Mouse (Mus musculus) forebrain, embryonic 13.5 days (tissue): ENCODE data around the gene Tcp10b. TPM values are rescaled to one million over a fixed set of nuclear protein-coding genes. Genes with fewer than 3 reads are reported as not detected.
"Not testable (repeated sequence)": the region's sequence is repeated elsewhere in the genome, so short reads cannot be mapped to it uniquely, and the experiment has no call there.

Source experiments
- ATAC-seq: fragments of 200-750 bp; cut with Nextera tagmentation; 2 replicates; pipeline ENCODE4 v1.8.0; 2017
- H3K27ac ChIP-seq: fragments of 300-500 bp; sonication (generic); 2 replicates; pipeline ENCODE4 v1.5.1; 2015; ENCODE audit warnings: inconsistent platforms, mild to moderate bottlenecking, moderate library complexity
- H3K27me3 ChIP-seq: fragments of 300-500 bp; sonication (generic); 2 replicates; pipeline ENCODE4 v1.6.1; 2015; ENCODE audit warnings: mild to moderate bottlenecking, inconsistent platforms
- H3K36me3 ChIP-seq: fragments of 300-500 bp; sonication (generic); 2 replicates; pipeline ENCODE4 v1.6.1; 2015; ENCODE audit warnings: mild to moderate bottlenecking, inconsistent platforms; ENCODE audit not compliant: poor library complexity, severe bottlenecking
- H3K4me1 ChIP-seq: fragments of 300-500 bp; sonication (generic); 2 replicates; pipeline ENCODE4 v1.6.1; 2015; ENCODE audit warnings: inconsistent platforms
- H3K4me2 ChIP-seq: fragments of 300-500 bp; sonication (generic); 2 replicates; pipeline ENCODE4 v1.6.1; 2015; ENCODE audit warnings: inconsistent platforms, mild to moderate bottlenecking, moderate library complexity
- H3K4me3 ChIP-seq: fragments of 300-500 bp; sonication (generic); 2 replicates; pipeline ENCODE4 v1.5.1; 2015; ENCODE audit warnings: mild to moderate bottlenecking, inconsistent platforms
- H3K9ac ChIP-seq: fragments of 300-500 bp; sonication (generic); 2 replicates; pipeline ENCODE4 v1.6.1; 2015; ENCODE audit warnings: mild to moderate bottlenecking, inconsistent platforms
- H3K9me3 ChIP-seq: fragments of 300-500 bp; sonication (generic); replicated peaks from 2 replicates; pipeline ENCODE4 v1.6.1; 2016; ENCODE audit warnings: inconsistent platforms
- WGBS: fragments of 180-500 bp; shearing (Covaris S2); methylation state at CpG from one replicate; pipeline ENCODE4 v1.1.7; 2015; 5-methylcytosine and 5-hydroxymethylcytosine counted together
- polyA plus RNA-seq: library from polyadenylated mRNA; unstranded; fragments of >200 nt; fragmentation: Nextera tagmentation; extraction: Ambion mirVana; gene quantifications from 2 replicates; pipeline ENCODE4 v1.2.1, GENCODE M21; 2015

The Tcp10b gene
- polyA plus RNA-seq, 1 experiment from 2014 or later, result not detected

DNA sequence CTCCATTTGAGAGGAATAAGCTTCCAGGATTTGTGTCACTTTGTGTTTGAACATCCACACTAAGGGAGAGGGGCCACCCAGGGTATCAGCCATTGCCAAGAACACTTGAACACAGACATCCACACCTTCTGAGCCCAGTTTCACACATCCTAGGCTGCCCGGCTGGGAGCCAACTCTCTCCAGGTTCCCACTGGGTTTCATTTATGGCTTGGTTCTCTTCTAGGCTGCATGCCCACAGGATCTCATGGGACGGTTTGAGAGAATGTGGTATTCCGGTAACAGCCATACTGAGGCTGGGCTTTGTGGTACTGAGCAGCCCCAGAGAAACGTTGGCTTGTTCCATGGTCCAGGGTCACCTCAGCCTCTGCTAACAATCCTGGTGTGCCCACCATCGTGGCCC, 45.7 kb downstream of the Tcp10b start:
- 90% methylated on average over 5 of the region's 5 CpGs for WGBS
- H3K9ac ChIP-seq, H3K4me3 ChIP-seq, H3K4me2 ChIP-seq, H3K27me3 ChIP-seq, H3K4me1 ChIP-seq, H3K27ac ChIP-seq, H3K9me3 ChIP-seq, H3K36me3 ChIP-seq: not testable (repeated sequence)
- peak; percentile 55; the same call in 1 of the 2 replicates for ATAC-seq

DNA sequence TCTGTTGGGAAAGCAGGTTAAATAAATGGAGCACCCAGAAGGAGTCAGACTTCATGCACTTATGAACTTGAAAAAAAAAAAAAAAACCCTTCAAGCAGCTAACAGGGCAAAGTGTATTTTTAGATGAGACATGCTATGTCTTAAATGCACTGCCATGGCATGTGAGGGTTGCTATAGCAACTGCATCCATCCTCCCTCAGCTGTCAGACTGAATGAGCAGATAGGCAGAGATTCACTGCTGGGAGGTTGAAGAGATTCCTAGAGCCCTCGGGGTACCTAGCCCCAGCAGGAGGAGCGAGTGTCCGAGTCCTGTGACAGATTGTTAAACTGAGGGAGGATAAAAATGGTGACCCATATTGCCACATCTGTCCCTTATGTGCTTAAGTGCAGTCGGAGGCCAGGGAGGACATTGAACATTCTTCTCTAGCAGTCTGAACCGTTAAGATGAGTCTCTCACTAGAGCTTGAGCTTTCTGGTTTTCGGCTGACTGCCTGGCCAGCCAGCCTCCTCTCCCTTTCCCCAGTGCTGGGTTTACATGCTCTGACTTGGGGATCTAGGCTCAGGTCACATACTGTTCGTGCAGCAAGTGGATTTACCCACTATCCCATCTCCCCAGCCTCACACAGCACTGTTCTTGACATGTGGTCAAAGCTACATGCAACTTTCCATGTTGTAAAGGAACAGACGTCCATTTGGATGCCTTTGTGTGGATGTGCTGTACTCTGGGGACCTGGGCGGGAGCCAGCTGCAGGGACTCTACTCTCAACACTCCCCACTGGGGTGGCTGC, 51.8 kb downstream of the Tcp10b start:
- peak; percentile 90 for ATAC-seq
- 57% methylated on average over 3 of the region's 9 CpGs for WGBS
- H3K4me3 ChIP-seq, H3K4me1 ChIP-seq, H3K9me3 ChIP-seq, H3K27ac ChIP-seq, H3K9ac ChIP-seq, H3K36me3 ChIP-seq, H3K27me3 ChIP-seq, H3K4me2 ChIP-seq: not testable (repeated sequence)

DNA sequence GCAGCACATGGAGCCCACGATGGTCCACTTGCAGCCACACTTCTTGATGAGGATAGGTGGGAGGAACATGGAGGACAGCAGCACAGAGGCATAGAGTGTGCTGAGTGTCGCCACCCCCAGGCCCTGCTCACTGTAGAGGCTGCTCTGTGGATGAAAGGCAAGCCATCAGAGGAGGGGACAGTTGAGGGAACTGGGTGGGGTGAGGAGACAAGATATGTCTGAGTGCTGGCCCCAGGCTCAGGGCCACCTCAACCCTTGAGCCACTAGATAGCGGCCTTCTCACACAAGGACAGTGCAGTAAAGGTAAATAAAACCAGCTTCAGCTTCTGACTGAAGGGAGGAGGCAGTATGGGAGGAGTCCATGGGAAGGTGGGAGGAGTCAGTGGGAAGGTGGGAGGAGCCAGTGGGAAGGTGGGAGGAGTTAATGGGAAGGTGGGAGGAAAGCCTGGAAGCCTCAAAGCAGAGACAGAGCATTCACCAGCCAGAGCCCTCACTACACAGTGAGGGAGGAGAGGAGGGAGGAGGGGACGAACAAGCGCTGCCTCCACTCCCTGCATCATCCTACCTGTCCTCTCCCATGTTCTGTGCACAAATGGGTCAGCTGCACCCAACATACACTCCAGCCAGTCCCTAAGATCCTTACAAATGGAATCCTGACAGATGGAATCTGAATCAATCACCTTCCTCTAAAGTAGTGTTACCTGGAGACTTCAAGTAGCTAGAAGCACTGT, 62.6 kb downstream of the Tcp10b start:
- ATAC-seq, H3K27me3 ChIP-seq, H3K27ac ChIP-seq, H3K9me3 ChIP-seq, H3K4me3 ChIP-seq, H3K9ac ChIP-seq, H3K4me1 ChIP-seq, H3K4me2 ChIP-seq, H3K36me3 ChIP-seq: not testable (repeated sequence)
- 88% methylated on average over 2 of the region's 5 CpGs for whole genome bisulfite sequencing

DNA sequence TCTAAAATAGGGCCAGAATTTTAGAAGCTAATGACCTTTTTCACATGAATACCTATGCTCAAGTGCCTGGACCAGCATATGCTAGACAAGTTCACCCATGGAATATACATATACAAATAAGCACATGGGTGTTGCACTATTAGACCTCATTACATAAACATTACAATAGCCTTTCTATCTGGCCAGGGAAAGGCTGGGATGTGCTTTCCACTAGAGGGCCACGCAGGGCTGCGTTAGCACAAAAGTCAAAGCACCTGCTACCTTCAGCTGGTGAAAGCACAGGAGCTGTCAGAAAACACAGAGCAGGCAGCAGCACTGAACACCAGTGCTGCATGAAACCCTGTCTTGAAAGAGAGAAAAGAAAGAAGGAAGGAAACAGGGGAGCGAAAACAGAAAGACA, 63.3 kb downstream of the Tcp10b start:
- not testable (repeated sequence) for H3K9ac ChIP-seq, H3K9me3 ChIP-seq, ATAC-seq, H3K27me3 ChIP-seq, H3K4me3 ChIP-seq, H3K27ac ChIP-seq, H3K36me3 ChIP-seq, H3K4me1 ChIP-seq, H3K4me2 ChIP-seq
- WGBS, result 35% methylated on average over 2 of the region's 3 CpGs

DNA sequence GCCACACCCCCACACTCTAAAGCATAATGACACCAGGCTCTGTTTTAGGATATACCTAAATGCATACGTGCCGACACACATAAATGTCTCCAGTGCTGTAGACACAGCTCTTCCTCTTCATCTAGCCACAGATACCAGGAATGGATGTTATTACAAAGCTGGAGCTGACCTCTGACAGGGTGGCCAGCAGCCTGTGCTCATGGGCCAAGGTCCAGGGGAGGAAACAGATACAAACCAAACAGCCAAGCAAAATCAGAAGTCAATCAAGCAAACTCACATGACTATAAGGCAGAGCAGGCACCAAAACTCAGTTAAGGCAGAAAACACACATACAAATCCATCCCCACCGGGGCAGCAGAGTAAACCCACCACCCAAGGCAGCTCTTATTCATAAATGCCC, 68.4 kb downstream of the Tcp10b start:
- not testable (repeated sequence) for H3K27me3 ChIP-seq, H3K27ac ChIP-seq, H3K4me2 ChIP-seq, ATAC-seq, H3K9ac ChIP-seq, H3K36me3 ChIP-seq, H3K9me3 ChIP-seq, H3K4me1 ChIP-seq, H3K4me3 ChIP-seq
- no CpG with 5 or more reads among the region's 3 CpGs for WGBS

DNA sequence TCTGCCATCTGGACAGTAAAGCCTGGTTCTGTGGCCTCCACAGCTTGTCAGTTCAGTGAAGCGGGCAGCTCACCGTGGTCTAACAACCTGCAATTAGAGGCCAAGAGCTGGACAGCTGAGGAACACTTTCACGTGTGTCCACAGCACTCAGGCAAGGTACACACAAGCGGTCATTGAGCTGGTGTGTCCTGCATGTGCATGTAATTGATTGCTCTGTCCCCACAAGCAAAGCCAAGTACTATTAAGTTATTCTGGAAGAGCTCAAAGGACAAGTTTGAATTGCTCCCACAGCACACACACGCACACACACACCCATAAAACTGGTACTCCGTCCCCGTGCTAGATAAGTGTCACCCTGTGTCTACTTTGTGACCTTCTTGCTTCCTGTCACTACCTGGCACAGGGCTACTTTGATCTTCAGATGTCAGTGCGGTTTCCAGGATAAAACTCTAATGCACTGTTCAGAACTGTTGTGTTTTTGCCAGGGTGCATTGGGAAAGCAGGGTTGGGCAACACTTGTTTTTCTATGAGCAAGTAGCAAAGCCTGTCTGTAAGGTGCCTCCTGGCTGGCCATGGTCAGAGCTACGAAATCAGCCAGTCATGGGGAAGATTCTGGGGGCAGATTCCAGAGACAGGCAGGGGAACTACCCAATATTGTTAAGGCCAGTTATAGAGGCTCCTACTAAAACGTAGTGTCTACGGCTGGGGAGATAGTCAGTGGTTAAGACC, 69.0 kb downstream of the Tcp10b start:
- not testable (repeated sequence) for H3K9me3 ChIP-seq, H3K27ac ChIP-seq, H3K4me2 ChIP-seq, H3K4me1 ChIP-seq, H3K4me3 ChIP-seq, H3K36me3 ChIP-seq, H3K27me3 ChIP-seq, ATAC-seq, H3K9ac ChIP-seq
- WGBS, result 90% methylated on average over 9 of the region's 11 CpGs

DNA sequence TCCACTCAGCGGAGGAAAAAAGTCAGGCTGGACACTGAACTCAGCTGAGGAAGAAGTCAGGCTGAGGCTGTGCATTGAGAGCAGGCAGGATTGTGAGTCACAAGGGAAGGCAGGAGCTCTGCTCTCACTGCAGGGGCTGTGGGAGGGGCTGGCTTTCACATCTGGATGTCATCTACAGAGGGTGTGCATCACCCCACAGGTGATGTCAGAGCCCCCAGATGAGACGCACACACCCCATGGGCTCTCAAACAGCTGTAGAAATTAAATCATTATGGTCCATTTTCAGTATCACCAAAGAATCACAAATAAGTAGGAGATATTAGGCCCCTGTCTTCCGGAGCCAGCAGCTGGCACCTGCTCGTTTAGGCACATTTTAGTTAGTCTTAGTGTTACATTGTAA, 70.8 kb downstream of the Tcp10b start, which contains the start of gene Unc93a:
TSS of gene Unc93a (minus strand) at position 101 of the 400 bp plus-strand sequence.
- not testable (repeated sequence) for H3K4me3 ChIP-seq, H3K4me2 ChIP-seq, H3K9ac ChIP-seq, ATAC-seq, H3K27me3 ChIP-seq, H3K4me1 ChIP-seq, H3K27ac ChIP-seq, H3K9me3 ChIP-seq, H3K36me3 ChIP-seq
- 71% methylated on average over 3 of the region's 4 CpGs for WGBS

Other genes with a start within 250 kb of the Tcp10b start
- not detected in 2 replicates for gene Mas1, start 193.0 kb upstream of the Tcp10b start, polyA plus RNA-seq
- gene Mrgprh, start 185.1 kb upstream of the Tcp10b start, polyA plus RNA-seq, result not detected in 2 replicates
- 2.8 and 3.0 TPM in 2 replicates for gene Pnldc1, start 150.9 kb upstream of the Tcp10b start, polyA plus RNA-seq
- gene Tcp1, start 145.4 kb upstream of the Tcp10b start, polyA plus RNA-seq, result 470 and 497 TPM in 2 replicates
- 170 and 186 TPM in 2 replicates for gene Mrpl18, start 144.8 kb upstream of the Tcp10b start, polyA plus RNA-seq
- 0.71 and 1.5 TPM in 2 replicates for gene Acat3, start 120.5 kb upstream of the Tcp10b start, polyA plus RNA-seq
- 348 and 354 TPM in 2 replicates for gene Acat2, start 100.4 kb upstream of the Tcp10b start, polyA plus RNA-seq
- gene Wtap, start 66.9 kb upstream of the Tcp10b start, polyA plus RNA-seq, result 166 and 170 TPM in 2 replicates
- gene Sod2, start 54.3 kb upstream of the Tcp10b start, polyA plus RNA-seq, result 116 and 118 TPM in 2 replicates
- gene Gpr31b, start 8.8 kb upstream of the Tcp10b start, polyA plus RNA-seq, result not detected in 2 replicates
- 0.09 TPM in 1 of 2 replicates, not detected in the other for gene Unc93a, start 70.7 kb downstream of the Tcp10b start, polyA plus RNA-seq
- gene Smok2a, start 160.1 kb downstream of the Tcp10b start, polyA plus RNA-seq, result not detected in 2 replicates
- gene Smok2b, start 169.2 kb downstream of the Tcp10b start, polyA plus RNA-seq, result not detected in 2 replicates